Mouse (Mus musculus) ovary, postnatal 10 days (tissue): ENCODE measurements around the gene Palld.

ENCODE experiments used
- DNase-seq: peaks from one replicate; pipeline ENCODE4 v3.0.0; 2022; ENCODE audit warnings: low spot score

Palld gene

DNA sequence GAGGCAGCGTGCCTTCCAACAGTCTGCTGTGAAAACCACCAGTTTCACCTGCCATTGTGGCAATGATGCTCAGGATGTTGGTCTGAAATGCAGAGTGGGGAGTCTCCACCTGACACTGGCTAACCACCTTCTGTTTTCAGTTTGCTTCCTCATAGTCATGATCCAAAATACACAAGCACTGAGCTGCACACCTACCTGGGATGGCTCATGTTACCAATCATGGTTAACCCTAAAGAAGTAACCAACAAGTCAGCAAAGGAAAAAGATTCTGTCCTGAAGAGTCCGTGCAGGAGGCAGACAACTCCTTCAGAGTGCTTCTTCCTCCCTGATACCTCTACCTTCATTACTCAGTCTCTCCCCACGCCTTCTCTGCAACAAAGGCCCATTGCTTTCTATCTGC is 314.8 kb downstream of the Palld start:
- no peak for DNase-seq

DNA sequence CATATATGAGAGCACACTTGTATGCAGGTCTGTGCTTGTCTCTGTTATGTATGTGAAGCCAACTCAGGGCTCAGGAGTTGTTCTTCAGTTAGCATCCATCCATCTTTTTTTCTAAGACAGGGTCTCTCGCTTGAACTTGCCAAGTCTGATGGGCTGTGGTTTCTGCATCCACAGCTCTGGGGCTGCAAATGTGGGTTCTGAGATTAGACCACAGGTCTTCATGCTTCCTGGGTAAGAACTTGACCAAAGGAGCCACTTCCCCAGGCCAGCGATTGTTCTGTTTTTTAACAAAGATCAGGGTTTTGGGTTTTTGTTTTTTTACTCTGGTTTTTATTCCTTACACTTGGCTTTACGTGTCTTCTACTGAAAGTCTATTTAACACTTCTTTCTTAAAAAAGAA is 316.0 kb downstream of the Palld start:
- no peak for DNase-seq

DNA sequence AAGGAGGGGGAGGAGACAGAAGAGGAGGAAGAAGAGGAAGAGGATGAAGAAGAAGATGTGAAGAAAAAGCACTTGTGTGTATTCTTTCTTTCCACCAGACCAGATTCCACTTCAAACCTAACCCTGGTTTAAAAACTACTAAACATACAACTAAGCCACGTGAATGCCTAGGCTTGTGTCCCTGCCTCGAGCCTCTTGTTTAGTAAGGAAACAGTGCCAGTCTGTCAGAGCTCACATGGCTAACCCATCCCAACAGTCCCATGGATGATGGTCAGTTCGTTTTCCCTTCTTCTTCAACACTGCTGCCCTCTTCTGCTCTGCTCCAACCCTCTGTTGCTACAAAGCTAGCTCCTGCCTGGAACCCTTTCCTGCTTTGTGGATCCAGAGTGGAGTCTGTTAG is 316.7 kb downstream of the Palld start:
- DNase-seq: no peak

DNA sequence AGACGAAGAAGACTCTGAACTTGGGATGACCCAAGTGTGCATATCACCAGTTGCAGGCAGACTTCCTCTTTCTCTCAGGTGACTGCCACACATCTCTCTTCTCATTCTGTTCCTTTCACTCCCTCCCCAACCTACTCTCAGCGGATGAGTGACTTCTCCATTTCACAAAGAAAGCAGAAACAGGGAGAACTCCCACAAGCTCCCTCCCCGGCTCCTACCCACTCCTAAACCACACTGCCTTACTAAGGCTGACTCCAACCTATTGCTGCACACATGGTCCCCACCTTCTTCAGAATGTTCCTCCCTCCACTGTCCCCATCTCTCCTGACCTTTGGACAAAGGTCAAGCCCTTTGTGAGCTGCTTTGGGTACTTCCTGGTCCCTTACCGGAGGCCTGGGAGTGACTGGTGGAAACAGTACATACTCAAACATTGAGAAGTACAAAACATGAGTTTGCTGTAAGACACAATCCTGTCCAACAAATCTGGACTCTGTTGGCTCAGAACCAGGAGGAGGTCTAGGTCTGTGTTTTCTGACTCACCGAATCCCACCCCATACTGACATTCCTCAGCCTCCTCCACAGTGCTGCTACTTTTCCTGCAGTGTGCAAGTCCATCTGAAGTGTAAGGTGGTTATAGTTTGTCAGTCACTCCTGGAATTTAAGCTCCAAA is 317.6 kb downstream of the Palld start:
- DNase-seq: no peak

DNA sequence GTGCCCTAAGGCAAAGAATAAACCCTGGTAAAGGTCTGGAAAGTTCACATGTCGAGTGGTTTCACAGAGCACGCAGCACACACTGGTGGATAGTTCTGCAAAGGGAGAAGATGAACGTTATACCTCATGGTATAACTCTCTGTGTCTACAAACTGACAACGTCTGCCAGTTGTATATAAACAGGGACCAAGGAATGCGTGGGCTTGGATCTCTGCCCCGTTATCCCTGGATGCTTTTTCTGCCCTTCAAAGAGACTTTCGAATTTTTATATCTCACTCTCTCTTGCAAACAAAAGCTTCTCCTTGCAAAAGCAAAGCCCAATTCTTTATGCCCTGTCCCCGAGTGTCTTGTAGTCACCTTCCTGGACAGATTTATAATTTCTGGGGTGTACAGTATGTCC is 319.9 kb downstream of the Palld start:
- DNase-seq: no peak

DNA sequence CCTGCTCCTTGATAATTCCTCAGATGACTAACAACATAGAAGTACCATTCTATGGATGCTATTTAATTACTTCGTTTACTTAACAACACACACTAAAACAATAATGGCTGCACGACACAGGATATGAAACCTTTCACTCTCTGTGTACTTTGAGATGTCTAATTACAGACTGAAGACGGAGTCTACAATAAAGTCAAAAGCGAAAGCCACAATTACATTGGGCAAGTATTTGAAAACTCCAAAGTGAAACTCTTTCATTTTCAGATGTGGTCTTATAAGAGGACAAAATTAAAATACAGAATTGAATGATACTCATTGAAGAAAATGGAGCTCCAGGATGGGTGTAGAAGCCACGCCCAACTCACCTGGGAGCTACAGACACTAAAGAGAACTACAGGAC is 321.2 kb downstream of the Palld start:
- no peak for DNase-seq

DNA sequence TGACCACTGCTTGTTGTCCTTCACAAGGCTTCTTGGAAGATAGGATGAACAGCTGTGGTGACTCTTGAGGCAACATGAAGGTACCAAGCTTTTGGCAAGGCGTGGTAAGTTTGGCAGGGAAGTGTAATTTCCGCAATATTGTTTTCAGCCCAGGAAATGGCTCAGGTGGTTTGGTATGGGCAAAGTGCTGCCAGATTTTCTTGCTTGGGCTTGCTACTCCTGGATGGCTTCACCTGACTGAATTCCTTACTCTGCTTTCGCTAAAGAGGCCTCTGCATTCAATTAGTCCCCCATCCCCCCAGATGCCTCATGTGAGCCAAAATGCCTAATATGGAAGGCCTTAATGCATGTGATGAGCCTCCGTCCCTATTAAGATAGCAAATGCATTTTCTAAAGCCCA is 322.7 kb downstream of the Palld start:
- no peak for DNase-seq

DNA sequence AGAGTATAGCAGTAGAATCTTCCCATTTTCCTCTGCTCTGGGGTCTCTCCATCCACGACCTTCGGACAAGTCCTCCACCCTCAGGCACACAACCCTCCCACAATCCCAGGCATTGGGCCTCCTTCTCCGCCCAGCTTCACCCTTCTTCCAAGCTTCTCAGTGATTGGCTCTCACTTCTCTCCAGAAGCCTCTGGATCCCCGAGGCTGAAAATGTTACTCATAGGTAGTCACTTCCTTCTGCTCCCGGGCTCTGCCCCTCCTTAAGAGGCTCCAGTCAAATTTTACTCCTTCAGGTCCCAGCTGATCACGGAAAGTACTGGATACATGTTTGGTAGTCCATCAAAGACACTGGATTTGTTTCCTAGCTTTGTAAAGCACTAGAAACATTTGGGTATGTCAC is 323.7 kb downstream of the Palld start:
- DNase-seq: no peak

DNA sequence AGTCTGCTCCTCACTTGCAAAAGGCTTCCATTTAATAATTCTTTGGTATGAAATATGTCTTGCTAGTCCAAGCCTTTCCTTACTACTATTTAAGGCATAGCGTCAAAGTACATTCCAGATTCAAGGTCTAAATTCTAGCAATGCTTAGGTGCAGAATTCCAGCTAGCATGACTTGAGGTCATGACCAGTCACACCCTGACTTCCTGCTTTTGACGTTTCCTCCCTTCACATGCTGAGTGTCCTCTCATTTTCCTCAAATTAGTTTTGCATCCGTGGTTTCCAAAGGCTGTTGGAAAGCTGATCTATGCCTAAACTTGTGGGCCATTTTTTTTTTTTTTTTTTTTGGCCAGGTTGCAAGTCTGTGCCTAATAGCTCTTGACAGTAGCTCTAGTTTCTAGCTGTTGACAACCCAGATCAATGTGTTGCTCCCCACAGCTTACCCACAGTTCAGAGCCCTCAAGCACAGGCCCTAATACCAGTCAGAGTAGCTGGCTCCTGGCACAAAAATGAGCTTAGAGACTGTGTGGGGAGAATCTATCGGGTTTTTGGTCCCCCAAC is 327.3 kb downstream of the Palld start:
- no peak for DNase-seq

DNA sequence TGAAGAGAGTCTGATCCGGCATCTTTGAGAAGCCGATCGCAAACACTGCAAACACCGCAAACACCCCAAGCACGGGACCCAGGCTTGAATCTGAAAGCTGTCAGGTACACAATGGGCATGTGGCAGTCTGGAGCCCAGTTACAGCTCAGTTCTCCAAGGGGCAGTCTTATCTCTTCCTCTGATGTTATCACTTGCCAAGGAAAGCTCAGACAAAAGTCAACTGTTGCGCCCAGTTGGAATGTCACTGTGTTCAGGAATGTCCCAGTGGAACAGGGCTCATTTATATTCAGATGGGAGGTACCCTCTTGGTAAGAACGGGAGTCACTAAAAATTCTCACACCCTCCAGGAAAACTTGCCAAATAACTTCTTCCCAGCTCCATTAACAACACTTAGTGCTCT is 328.0 kb downstream of the Palld start:
- DNase-seq: no peak

DNA sequence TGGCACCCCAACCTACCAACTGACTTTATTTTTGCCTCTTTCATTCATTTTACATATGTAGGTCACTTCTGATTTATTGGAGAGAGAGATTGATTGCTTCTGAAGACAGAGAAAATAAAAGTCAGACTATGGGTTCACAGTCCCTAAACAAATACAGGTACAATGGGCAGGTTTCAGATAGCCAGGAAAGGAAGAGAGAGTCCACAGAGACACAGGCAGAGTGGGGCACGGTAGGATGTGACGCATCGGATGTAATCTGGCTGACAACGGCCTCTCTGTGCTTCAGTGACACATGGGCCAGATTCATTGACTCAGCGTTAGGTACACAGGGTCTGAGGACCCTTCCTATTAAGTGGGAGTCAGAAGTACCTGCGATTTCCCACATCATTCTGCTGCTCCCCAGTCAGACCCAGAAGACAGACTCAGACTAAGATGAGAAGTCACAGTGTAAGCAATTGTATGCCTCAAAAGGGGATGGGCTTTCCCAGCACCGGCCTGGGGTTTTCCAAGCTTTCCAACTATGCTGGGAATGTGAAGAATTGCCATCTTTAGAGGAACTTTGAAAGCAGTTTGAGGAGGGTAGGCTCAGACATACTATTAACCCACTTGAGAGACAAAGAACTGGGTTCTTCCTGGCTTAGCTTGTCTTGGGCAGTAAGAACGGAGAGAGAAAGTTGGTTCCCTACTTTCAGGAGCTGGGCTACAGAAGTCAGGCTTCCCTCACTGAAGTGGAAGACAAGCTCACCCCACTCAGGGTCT is 329.1 kb downstream of the Palld start:
- no peak for DNase-seq

DNA sequence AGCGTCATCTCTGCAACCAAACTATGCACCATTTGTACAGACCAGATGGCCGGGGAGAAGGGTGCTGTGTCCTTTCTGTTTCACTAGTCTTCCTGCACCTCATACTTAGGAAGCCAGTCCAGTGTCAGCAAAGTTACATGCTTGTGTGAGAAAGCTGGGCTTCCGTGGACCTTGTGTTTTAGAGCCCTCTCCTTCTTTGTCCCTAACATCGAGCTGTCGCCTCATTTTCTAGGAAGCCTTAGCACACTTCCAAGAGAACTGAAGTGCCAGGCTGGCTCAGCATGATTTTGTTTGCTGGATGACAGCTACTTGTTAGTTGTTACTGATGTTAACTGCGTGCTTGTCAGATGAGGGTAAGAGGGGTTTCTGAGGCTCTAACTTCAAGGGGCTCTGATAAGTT is 329.8 kb downstream of the Palld start:
- no peak for DNase-seq

DNA sequence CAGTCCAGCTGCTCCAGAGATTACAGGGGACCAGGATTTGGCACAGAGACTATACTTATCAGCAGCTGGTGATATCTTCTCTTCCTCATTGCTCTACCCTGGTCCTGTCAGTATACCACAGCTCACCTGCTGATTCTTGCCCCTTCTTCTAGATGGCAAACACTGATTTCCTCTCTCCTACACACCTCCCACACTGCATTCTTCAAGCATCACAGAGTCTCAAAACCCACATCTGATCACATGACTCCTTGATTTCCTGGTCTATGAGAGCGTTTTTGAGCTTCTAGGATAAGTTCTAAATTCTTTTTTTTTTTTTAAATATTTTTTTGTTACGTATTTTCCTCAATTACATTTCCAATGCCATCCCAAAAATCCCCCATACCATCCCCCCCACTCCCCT is 331.9 kb downstream of the Palld start:
- no peak for DNase-seq

DNA sequence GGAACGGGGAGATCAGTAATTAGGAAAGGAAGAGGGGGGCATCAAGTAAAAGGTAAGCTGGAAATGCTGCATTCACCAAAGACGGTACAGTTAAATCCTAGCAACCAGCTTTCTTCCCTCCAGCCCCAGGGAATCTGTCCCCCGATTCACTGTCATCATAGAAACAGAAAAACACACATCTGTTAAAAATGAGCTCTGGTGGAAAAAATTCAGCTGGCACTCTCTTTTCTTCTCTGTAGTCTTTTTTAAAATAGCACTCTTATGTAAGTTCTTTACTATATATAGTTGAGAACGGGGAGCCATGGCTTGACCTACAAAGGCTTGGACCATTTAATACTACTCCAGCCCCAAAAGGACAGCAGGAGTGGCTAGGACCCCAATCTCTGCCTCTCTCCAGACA is 332.8 kb downstream of the Palld start:
- DNase-seq: no peak

DNA sequence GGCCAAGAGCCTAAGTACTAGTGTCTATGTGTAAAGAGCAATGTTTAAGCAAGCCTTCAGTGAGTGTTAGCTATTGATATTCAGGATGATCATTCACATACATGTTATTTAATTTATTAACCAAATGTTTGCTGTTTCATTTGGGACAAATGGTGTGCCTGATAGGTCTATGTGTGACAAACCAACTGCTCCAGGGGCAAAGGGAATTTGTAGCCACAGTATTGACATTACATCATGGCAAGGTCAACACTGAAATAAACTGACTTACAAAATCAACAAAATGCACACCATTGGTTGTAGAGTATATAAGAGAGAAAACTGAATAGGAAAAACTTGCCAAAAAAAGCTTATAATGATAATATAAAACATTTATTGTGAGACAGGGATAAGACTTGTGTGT is 333.3 kb downstream of the Palld start:
- DNase-seq: no peak

DNA sequence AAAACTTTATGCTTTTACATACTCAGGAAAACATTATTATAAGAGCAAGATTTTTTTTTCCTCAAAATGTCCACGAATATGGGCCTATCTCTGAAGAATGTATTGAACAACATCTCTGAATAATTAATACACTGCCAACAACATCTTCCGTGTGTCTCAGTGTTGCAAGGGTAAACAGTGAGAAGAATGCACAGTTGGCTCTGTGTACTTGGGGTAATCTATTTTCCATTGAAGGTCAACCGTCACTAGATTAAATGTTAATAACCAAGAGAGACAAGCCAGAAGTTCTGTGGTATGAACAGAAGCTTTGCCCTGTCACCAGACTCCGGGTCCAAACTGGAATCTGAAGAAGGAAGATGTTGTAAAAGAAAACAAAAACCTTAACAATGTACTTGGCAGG is 339.1 kb downstream of the Palld start:
- no peak for DNase-seq

DNA sequence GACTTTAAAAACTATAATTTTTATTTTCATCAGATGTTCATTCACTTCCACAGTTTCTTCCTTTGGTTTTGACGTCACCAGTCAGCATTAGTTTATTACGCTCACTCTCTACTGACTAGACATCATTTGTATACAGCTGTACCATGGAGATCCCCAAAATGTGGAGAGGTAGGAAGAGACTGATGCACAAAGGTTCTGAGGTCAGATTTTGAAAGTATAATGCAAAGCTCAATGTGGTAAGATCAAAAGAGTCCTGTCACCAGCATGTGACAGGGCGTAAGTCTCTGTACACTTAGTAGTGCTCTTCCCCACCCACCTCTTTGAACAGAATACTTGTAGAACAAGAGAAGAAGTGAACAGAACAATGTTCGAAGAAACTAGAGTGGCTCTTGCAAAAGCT is 339.9 kb downstream of the Palld start:
- no peak for DNase-seq

DNA sequence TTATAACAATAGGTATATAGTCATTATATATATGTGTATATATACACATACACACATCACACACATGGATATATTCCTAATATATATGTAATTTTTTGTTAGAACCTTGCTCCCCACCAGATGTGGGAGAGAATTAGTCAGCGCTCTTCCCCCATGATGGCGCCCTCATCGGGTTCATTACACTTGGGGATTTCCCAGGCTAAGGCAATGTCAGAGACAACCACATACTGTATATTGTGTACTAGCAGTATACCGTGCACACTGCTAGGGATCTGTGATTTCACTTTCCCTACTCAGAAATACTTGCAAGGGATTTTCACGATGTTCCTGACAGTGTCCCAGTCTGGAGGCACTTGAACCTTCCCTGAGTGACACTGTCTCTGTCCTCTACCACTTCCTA is 341.3 kb downstream of the Palld start:
- DNase-seq: no peak

DNA sequence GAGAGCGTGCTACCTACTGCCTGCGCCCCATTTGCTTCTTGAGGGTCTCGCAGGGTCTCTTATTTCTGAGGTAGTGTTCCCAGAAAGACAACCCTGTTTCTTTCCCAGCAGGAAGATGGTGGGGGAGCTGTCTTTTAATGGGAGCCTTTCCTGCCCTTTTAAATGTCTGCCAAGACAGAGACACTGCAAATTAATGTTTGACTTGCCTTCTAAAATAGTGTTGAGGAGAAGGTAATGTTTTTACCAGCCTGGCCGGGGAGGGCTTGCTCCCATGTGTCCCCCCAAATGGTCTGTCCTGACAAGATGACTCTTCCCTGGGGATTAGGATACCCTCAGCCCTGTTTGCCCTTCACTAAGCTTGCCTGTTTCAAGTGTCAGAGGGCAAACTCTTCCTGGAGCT is 342.5 kb downstream of the Palld start:
- DNase-seq: no peak

DNA sequence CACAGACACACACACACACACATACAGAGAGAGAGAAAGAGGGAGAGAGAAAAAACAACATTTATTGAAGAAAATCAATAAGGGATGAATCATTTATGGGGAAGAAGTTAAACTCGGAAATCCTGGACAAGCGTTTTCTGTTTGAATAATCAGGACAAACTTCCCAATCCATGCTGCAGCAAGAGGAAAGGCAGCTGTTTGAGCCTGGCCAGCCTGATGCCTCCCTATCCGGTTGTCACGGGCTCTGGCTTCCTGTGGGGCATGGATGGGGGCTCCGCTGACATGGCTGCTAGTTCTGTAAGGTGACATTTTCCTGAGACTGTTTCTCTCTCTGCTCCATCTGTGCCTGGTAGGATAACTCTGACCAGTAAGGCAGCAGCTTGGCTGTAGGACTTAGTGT is 343.0 kb downstream of the Palld start:
- no peak for DNase-seq

DNA sequence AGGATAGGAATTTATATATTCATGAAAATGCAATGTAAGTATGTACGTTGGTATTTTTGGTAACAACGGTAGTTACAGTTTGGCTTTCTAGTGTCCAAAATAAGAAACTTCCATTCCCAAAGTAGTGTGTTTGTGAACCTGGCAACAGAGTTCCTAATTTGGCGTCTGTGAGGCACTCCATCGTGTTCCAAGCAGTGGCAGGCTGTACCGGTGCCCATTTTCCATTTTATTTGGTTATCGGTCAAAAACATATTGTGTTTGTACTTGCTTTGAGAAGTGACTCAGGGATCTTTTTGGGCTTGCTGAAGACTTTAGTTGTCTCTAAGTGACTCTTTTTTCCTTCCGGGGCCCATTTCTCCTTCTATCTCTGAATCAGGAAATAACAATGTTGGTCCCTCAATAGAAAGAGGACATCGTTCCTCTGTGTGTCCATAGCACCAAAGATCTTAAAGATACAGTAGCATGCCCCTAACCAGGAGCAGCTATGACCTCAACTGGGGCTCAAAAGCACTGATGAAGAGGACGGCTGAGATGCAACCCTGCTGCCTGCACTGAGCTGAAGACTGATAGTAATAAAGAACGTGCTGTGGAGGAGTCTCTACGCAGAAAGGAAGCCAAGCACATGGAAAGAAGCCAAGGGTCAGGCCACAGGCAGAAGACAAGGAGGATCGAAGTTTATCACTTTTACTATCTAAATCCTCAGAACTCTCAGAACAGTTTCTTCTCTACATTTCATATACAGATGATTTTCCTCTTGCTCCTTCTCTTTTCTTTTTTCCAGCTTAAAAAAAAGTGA is 344.2 kb downstream of the Palld start:
- DNase-seq: no peak

DNA sequence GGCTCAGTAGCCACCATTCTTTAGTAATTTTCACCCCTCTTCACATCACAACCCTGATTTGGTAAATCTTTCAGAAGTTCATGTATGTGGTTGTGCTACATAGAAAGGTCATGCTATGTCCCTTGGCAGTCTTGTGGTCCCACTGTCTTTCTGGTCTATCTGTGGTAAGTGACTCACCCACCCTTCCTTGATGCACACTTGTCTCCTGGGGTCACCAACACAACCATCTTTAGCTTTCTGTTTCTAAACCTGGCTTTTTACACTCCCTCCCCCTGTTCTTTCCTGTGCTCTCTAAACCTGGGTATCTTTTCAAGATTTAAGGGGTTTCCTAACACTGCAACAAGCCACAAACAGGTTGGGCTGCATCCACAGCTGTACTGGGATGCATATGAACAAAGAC is 345.5 kb downstream of the Palld start:
- DNase-seq: no peak

DNA sequence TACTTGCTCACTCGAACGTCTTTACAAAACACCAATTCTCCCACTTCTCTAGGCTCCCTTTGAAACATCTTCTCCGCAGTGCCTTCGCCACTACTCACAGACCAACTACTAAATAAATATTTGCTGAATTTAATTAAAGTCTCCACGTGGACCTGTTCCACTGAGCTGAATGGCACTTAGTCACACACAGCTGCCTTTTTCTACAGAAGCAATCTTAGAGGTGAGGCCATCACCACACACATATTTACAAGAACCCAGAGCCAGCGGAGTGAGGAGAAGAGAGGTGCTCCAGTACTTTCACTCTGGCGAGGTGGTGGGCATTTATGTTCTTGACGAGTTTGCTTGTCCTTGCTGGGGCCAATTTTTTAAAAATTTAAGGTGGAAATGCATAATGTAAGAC is 346.3 kb downstream of the Palld start:
- DNase-seq: no peak
